Mouse (Mus musculus) ES-Bruce4 (cell line): ENCODE results near the gene Pigyl.

Experiments
- CTCF ChIP-seq: IDR thresholded peaks from one replicate; pipeline ENCODE4 v1.8.1; 2011; ENCODE audit warnings: low read depth, low read length
- POLR2A ChIP-seq: IDR thresholded peaks from one replicate; pipeline ENCODE4 v1.8.1; 2011; ENCODE audit warnings: low read length; ENCODE audit not compliant: insufficient read depth

GRCm38 (mm10) chr9:22117754-22118456 is 38.7 kb upstream of the Pigyl start:
- TF ChIP-seq POLR2A (no peak), CTCF (no peak)
